Mouse (Mus musculus) bone marrow, adult 2 months (tissue): ENCODE results near the gene Tbc1d30.

Experiments used
- CTCF ChIP-seq: fragments of 200-500 bp; IDR thresholded peaks from 2 replicates; pipeline ENCODE4 v1.5.1; 2011; ENCODE audit warnings: low read length, control low read depth; ENCODE audit not compliant: control insufficient read depth, insufficient read depth
- POLR2A ChIP-seq: fragments of 200-500 bp; IDR thresholded peaks from 2 replicates; pipeline ENCODE4 v1.6.1; 2011; ENCODE audit warnings: low read depth, mild to moderate bottlenecking, control low read depth, low read length, borderline replicate concordance; ENCODE audit not compliant: control insufficient read depth

GRCm38 (mm10) chr10:121255465-121255864 lies 95.6 kb downstream of the Tbc1d30 start:
- TF ChIP-seq CTCF (no peak), POLR2A (no peak)
